Mouse (Mus musculus): ENCODE measurements around the gene Lrrn2.

GRCm38 (mm10) chr1:132964691-132965090, 84.6 kb downstream of the Lrrn2 start:
- TF ChIP-seq CTCF (IDR thresholded peaks at IDR 0.05; ENCODE audit: borderline replicate concordance, insufficient read depth, low read length), result no peak
- TF ChIP-seq POLR2A (IDR thresholded peaks at IDR 0.05; ENCODE audit: low read depth, low read length), result no peak
